Comparison of ENCODE assay signal across 15 mouse cellular contexts in genomic region chr9:23384880-23385279, GRCm38 (mm10).
"Had no signal": no experiment of that assay in that cellular context is flagged by ENCODE, and none has a peak within 500 bp of the region (broad histone marks: within the 10 kb centered on the region; RNA-seq: fewer than 3 reads in every experiment).

No protein-coding gene starts in this region.

- H3K9me3 ChIP-seq: limb, embryonic 10.5 days; liver, embryonic 13.5 days; megakaryocyte, embryonic 14.5 days; midbrain, embryonic 15.5 days; neural tube, embryonic 12.5 days had no signal

- H3K36me3 ChIP-seq: limb, embryonic 10.5 days; liver, embryonic 13.5 days; midbrain, embryonic 15.5 days; neural tube, embryonic 12.5 days had no signal

- H3K4me1 ChIP-seq: limb, embryonic 10.5 days; liver, embryonic 13.5 days; megakaryocyte, embryonic 14.5 days had no signal

- H3K4me2 ChIP-seq: liver, embryonic 13.5 days; midbrain, embryonic 11.5 days; midbrain, embryonic 15.5 days; neural tube, embryonic 12.5 days had no signal

- H3K27me3 ChIP-seq: liver, embryonic 13.5 days; megakaryocyte, embryonic 14.5 days; midbrain, embryonic 15.5 days; neural tube, embryonic 12.5 days had no signal

- H3K4me3 ChIP-seq: left cerebral cortex, adult 2 months; limb, embryonic 10.5 days; liver, embryonic 13.5 days; megakaryocyte, embryonic 14.5 days; midbrain, embryonic 15.5 days; neural tube, embryonic 12.5 days had no signal

- H3K9ac ChIP-seq: liver, embryonic 13.5 days; liver, postnatal 0 days; midbrain, embryonic 15.5 days; neural tube, embryonic 12.5 days had no signal

- ATAC-seq: liver, postnatal 0 days; midbrain, embryonic 15.5 days had no signal

- H3K27ac ChIP-seq: left cerebral cortex, adult 2 months; limb, embryonic 10.5 days; liver, embryonic 13.5 days; macrophage; midbrain, embryonic 15.5 days; neural tube, embryonic 12.5 days had no signal

- DNase-seq: kidney, adult 8-10 months; kidney, postnatal 25 days; liver, embryonic 13.5 days; liver, postnatal 0 days; retina, postnatal 1 day; right cerebral cortex, postnatal 14 days; thymus, adult 18-20 months; thymus, postnatal 14 days had no signal
